In genomic region chr5:74126015-74126896, GRCm38 (mm10) we compare ENCODE assay signal across 8 mouse cellular contexts. TPM values are rescaled to one million over a fixed set of nuclear protein-coding genes. Genes with fewer than 3 reads are reported as not detected.
A peak's percentile ranks its signal among the peaks of the same experiment; 100 is the strongest.
DNase-seq lines count a peak whose midpoint lies in the region; ATAC-seq and TF ChIP-seq lines count a peak whose summit lies in the region.

No protein-coding gene starts in this region.

- peak; percentile 79 for DNase-seq in adrenal gland, postnatal 25 days
- DNase-seq in embryo, embryonic 10.5 days (ENCODE audit: low spot score), result peak; percentile 83
- DNase-seq in gastrocnemius, postnatal 10 days, result peak; percentile 53
- DNase-seq in hindbrain, postnatal 0 days (ENCODE audit: low spot score), result peak; percentile 65
- peak; percentile 57 to 83 for DNase-seq in left cerebral cortex, postnatal 10 days (ENCODE audit: extremely low spot score in 1 of 2, low spot score in 2 of 2)
- DNase-seq in right cerebral cortex, postnatal 10 days (ENCODE audit: low spot score in 2 of 2), result peak; percentile 73 to 77
- no peak for DNase-seq in adipocyte (ENCODE audit: low spot score)

- WGBS in hindbrain, postnatal 0 days, result 67% methylated on average over 32 of the region's 32 CpGs

- H3K4me2 ChIP-seq in hindbrain, postnatal 0 days (ENCODE audit: low read depth, low read length), result peak overlapping the region; percentile 47

- H3K27me3 ChIP-seq in hindbrain, postnatal 0 days (ENCODE audit: insufficient read depth, low read length), result no peaks in the 10 kb centered on the region

- peak; percentile 94 for ATAC-seq in hindbrain, postnatal 0 days
- peak; percentile 99 for ATAC-seq in megakaryocyte, adult 5-6 weeks (ENCODE audit: poor library complexity, severe bottlenecking)

- peak overlapping the region; percentile 26 for H3K4me3 ChIP-seq in hindbrain, postnatal 0 days (ENCODE audit: low read length)

- intact Hi-C loops in left cerebral cortex, postnatal 10 days (cut with DNase I), result no loop called here

- H3K27ac ChIP-seq in hindbrain, postnatal 0 days, result no peak overlapping the region

- H3K36me3 ChIP-seq in hindbrain, postnatal 0 days (ENCODE audit: insufficient read depth, low read length), result no peaks in the 10 kb centered on the region

- no peak overlapping the region for H3K9ac ChIP-seq in hindbrain, postnatal 0 days (replicated peaks; ENCODE audit: low read length)

- no peaks in the 10 kb centered on the region for H3K9me3 ChIP-seq in hindbrain, postnatal 0 days (ENCODE audit: low read length)

- TF ChIP-seq CTCF in hindbrain, postnatal 0 days (IDR thresholded peaks at IDR 0.05; ENCODE audit: low read depth), result no peak

- no peaks in the 10 kb centered on the region for H3K4me1 ChIP-seq in hindbrain, postnatal 0 days (ENCODE audit: insufficient read depth, low read length)

RNA-seq across cellular contexts. Expression of gene Usp46, which starts 58.0 kb away (rescaled TPM):
- total RNA-seq in adrenal gland, postnatal 25 days (2021), result 27.0 and 38.1 TPM in 2 replicates
- 10 to 100 TPM; 21.7 to 21.8 TPM for total RNA-seq in gastrocnemius, postnatal 10 days (2021)
- 52.7 and 65.4 TPM in 2 replicates for total RNA-seq in hindbrain, postnatal 0 days (2014; rRNA removed)
- polyA plus RNA-seq in hindbrain, postnatal 0 days (2015; fragmentation: Nextera tagmentation; extraction: Ambion mirVana), result 39.1 and 40.5 TPM in 2 replicates
- total RNA-seq in left cerebral cortex, postnatal 10 days (2021), result 100 to 1,000 TPM; 144 to 148 TPM
- 9.3 and 12.0 TPM in 2 replicates for total RNA-seq in megakaryocyte, adult 5-6 weeks (2015)
- total RNA-seq in megakaryocyte, adult 5-6 weeks (2017), result 7.3 and 10.0 TPM in 2 replicates
